Mouse (Mus musculus) liver, embryonic 14.5 days (tissue): ENCODE measurements around the gene Ephb1.

Experiments
- CTCF ChIP-seq: IDR thresholded peaks from 2 replicates; pipeline ENCODE4 v1.5.1; 2016; ENCODE audit warnings: antibody characterized with exemption, low read depth, control low read depth
- EP300 ChIP-seq: IDR thresholded peaks from 2 replicates; pipeline ENCODE4 v1.6.1; 2016; ENCODE audit warnings: antibody characterized with exemption, low read depth

- no peak for TF ChIP-seq CTCF
- TF ChIP-seq EP300: no peak
Measured at GRCm38 (mm10) chr9:102367796-102368195, 13.3 kb upstream of the Ephb1 start.
